Mouse (Mus musculus): ENCODE data around the gene Emc10.

GRCm38 (mm10) chr7:44531207-44531606, 34.9 kb upstream of the Emc10 start:
- TF ChIP-seq CTCF (conservative IDR thresholded peaks at IDR 0.05; ENCODE audit: insufficient read depth, insufficient read length, low read depth, low read length) (no peak), POLR2A (IDR thresholded peaks at IDR 0.05; ENCODE audit: low read depth, low read length) (no peak)
